Mouse (Mus musculus) G1E (cell line): Measurements from ENCODE around the gene Kif1b.

Source experiments
- CTCF ChIP-seq: IDR thresholded peaks from 2 replicates; pipeline ENCODE4 v1.5.1; 2012; ENCODE audit warnings: low read depth, low read length, inconsistent platforms, mixed read lengths
- GATA1 ChIP-seq: IDR thresholded peaks from 2 replicates; pipeline ENCODE4 v1.6.1; 2012; ENCODE audit warnings: borderline replicate concordance, low read length, inconsistent platforms, mixed read lengths
- GATA2 ChIP-seq: IDR thresholded peaks from 2 replicates; pipeline ENCODE4 v1.6.1; 2012; ENCODE audit warnings: low read depth, low read length, inconsistent platforms, borderline replicate concordance
- POLR2AphosphoS5 ChIP-seq: IDR thresholded peaks from 2 replicates; pipeline ENCODE4 v1.6.1; 2012; ENCODE audit warnings: low read depth, low read length, inconsistent platforms; ENCODE audit not compliant: insufficient replicate concordance
- TAL1 ChIP-seq: conservative IDR thresholded peaks from 2 replicates; pipeline ENCODE4 v1.6.1; 2012; ENCODE audit warnings: low read depth, low read length, inconsistent platforms, mixed read lengths

DNA sequence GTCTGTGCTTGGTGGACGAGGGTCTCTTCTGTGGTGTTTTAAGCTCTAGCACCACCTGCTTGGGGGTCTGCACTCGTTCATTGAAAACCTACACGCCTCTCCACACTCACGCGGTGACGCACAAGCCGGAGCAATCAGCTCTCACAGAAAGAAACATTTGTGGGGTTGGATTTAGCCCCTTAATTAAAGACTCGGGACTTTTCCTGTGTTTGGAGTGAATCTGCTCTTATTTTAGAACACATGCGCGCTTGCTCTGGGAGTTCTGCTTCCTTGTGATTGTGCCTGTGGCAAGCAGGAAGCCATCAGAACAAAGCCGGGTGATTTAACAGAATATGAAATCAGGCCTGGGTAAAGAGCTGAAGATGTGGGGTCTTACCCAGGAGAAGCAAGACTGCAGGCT is 180.8 kb downstream of the Kif1b start, which contains the start of gene Cort:
- TF ChIP-seq CTCF (no peak), POLR2AphosphoS5 (no peak), GATA2 (no peak), TAL1 (no peak), GATA1 (no peak)
